Mouse (Mus musculus): ENCODE data around the gene Usp28. TPM values are rescaled to one million over a fixed set of nuclear protein-coding genes. Genes with fewer than 3 reads are reported as not detected.
"Not testable (repeated sequence)": the region's sequence is repeated elsewhere in the genome, so short reads cannot be mapped to it uniquely, and the experiment has no call there.

Gene Usp28
- 14.7 and 17.9 TPM in 2 replicates for polyA plus RNA-seq (2012; rRNA removed)

GRCm38 (mm10) chr9:48984845-48985707, at the start of gene Usp28:
TSS of gene Usp28 (plus strand) at chr9:48985375.
- peak; percentile 95 for DNase-seq (ENCODE audit: low spot score)

GRCm38 (mm10) chr9:48942349-48942748, 42.8 kb upstream of the Usp28 start:
- DNase-seq (ENCODE audit: low spot score): no peak

DNA sequence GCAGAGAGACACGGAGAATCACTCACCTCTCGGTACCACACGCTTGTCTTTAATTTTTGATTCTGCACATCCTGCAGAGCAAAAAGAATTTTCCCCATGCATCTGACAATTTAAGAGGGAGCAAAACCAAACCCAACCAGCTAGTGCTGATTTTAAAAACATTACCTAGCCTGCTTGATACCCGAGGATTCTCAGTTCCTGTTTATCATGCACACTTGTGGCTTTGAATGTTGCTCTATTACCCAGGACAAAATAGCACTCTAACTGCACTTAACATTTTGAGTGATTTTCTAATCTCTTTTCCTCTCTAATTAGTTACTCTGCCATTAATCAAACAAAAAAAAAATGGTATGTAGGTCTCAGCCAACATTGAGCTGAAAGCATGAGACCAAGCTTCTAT, 37.6 kb upstream of the Usp28 start:
- no peak for DNase-seq (ENCODE audit: low spot score)

GRCm38 (mm10) chr9:48961314-48961713, 23.9 kb upstream of the Usp28 start:
- DNase-seq (ENCODE audit: low spot score): no peak

DNA sequence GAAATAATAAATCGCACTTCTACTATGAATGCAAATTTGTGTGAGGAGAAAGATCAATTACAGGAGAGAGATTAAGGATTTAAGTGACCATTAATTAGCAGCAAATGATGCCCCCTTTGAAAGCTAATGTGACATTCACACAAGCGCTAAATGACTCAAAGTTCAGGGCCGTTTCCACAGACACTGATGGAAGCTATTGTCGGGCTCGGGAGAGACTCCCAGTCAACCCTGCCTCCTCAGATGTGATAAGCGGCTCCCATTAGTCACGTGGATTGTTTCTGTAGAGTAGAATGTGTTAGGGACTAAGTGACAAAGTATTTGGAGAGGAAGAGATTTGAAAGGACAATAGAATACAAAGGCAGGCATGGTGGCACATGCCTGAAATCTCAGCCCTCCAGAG, 23.0 kb upstream of the Usp28 start:
- DNase-seq (ENCODE audit: low spot score): no peak

GRCm38 (mm10) chr9:48964587-48965040, 20.6 kb upstream of the Usp28 start, which contains the start of gene Htr3b:
TSS of gene Htr3b (minus strand) at chr9:48964990.
- no peak for DNase-seq (ENCODE audit: low spot score)

DNA sequence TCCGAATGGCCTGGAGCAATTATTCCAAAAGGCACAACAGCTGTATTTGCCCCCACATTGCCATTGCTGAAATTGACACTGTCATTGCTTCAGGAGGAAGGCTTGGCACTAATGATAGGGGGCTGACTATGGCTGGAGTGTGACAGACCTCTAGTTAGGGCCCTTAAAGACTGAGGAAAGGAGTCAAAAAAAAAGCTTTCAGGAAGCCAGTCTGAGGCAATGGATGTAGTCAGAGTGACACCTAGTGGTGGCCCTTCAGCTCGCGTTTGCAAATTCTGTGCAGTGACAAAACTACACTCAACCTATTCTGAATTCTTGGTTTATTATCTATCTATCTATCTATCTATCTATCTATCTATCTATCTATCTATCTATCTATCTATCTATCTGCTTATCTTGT, 12.7 kb upstream of the Usp28 start:
- no peak for DNase-seq (ENCODE audit: low spot score)

DNA sequence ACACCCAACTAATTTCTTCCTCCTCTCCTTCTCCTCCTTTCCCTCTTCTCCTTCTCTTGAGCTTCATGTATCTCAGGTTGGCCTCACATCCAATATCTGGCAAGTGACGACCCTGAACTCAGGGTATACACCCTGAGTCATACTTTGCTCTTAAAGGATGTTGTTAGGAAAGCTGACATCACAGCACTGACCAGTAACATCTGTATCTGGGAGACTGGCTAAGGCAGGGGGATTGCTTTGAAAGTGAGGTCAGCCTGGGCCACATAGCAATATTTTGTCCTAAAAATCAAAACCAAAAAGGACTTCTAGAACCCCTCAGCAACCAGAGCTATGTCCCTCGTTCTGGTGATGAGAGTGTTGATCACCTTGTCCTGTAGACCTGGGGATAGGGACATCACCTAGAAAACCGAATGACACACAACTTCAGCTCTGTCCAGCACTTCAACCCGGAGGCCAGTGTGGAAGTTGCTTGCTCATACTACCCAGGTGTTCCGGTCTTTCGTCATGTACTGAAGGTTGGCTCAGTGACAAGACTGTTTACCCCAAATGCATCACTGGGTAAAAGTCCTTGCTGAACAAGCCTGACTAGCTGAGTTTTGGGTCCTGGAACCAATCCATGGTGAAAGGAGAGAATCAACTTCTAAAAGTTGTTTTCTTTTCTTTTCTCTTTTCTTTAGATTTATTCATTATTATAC, 8.4 kb upstream of the Usp28 start:
- DNase-seq (ENCODE audit: low spot score): no peak

- no peak for DNase-seq (ENCODE audit: low spot score)
Measured at GRCm38 (mm10) chr9:48980371-48980770, 4.8 kb upstream of the Usp28 start.

DNA sequence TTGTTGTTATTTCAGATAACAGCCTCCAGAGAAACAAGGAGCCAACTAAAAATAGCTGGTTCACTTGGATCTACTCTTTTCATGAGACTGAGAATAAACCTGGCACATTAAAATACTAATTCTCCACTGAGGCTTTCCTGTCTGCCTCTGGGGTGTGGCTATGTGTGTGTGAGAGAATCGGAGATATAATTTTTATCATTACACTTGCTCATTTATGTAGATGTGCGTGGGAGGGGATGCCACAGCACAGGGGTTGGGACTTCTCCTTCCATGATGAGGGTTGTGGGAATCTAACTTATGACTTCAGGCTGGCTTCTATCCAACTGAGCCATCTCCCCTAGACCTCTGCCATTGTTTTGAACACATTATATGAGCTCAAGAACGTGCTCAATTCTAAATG, 4.4 kb upstream of the Usp28 start:
- no peak for DNase-seq (ENCODE audit: low spot score)

DNA sequence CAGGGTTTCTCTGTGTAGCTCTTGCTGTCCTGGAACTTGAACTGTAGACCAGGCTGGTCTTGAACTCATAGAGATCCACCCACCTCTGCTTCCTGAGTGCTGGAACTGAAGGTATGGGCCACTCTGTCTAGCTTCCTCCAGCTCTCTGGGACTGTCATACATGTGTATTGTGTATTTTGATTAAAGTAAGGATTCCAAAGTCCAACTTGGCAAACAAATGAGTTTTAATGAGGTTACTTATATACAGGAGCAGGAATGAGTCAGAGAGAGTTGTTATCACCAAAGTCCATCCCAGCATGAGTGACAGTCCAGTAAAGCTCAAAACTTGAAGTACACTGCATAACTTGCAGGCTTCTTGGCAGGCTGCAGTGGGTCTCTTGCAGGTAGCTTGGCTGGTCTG, 3.3 kb upstream of the Usp28 start:
- DNase-seq (ENCODE audit: low spot score): no peak

DNA sequence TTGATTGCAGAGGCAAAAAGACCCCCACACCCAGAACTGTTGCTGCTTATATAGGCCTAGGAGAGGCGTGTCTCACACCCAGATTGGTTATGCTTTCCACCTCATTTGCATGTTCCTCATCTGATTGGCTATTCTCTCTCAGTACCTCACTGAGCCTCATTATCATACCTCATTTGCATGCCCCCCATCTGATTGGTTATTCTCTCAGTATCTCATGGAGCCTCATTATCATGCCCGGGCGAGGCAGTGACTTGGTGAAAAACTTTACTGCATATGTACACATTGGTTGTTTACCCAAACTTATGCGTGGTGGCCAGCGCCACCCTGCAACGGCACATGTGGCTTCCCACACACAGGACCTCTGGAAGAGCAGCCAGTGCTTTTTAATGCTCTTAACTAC, 1.4 kb upstream of the Usp28 start:
- not testable (repeated sequence) for DNase-seq (ENCODE audit: low spot score)

- no peak for DNase-seq (ENCODE audit: low spot score)
Measured at GRCm38 (mm10) chr9:48984320-48984844, 793 bp upstream of the Usp28 start.

DNA sequence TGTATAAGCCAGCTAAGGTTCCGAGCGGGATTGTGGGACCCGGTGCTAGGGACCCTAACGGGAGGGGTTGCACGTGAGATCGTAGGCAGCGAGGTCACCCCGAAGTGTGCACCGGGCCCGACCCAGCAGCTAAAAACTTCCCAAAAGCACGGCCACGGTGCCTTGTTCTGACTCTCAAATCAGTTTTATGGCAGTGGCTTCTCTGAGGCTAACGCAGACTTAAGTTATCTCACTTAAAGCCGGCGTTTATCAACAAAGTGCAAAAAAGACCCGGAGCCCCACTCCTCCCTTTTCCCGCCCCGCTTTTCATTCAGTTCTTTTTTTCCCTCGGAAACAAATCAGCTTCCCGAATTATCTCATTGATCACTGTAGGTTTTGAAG, 523 bp downstream of the Usp28 start:
- DNase-seq (ENCODE audit: low spot score): no peak

DNA sequence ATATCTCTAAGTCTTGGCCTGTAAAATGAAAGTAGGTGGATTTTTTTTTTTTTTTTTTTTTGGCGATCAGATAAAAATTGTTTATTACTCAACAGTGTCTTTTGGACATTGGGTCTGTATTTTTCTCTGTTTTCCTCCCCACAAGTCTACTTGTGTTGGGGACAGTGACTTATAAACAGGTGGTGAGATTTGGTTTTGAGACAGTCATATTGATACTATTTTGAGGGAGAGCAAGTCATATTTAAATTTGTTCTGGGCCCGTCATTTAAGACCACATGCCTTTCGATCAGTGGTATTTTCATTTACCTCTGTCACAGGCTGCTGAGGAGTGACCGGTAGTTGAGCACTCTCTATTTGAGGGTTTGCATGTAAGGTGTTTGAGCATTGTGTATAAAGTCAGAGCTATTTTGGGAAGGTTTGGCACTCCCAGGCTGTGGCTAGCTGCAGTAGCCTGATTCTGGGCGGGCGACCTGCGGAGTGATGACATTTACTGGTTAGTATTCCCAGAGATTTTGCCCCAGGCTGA, 1.5 kb downstream of the Usp28 start:
- no peak for DNase-seq (ENCODE audit: low spot score)

DNA sequence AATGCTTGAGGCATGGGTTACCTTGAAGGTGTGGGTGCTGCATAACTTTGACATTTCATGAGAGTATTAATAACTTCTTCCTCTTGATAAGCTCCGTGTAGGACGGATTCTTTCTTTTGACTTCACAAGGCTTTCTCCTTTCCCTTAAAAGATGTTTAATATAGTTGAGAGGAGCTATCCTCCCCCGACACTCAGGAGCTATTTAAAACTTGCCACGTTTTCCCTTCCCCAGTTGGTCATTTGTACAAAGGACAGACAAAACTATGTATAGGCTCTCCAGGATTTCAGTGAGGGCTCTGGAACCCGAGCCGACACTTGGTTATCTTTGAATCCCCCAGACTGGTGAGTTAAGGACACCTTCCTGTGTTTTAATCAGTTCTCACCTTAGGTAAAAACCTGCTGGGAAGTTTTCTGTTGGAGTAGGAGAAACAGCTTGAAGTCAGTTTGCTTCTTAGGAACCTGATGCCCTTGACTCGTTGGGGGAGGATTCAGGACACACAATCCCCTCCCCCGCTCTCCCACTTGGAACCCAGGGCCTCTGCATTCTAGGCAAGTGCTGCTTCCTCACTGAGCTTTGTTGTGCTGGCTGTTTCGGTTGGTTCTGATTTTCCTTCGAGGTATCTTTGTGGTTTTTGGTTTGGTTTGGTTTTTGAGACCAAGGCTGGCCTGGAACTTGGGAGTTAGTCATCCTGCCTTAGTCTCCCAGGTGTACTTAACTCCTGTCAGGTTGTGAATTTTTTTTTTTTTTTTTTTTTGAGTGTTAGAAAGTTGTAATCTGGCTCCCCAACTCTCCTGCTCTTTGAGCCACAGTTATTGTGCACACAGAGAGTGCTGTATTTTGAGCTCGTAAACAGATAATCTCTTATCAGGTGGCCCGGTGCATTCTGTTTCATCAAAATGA, 2.3 kb downstream of the Usp28 start:
- DNase-seq (ENCODE audit: low spot score): no peak

GRCm38 (mm10) chr9:48991671-48992070, 6.5 kb downstream of the Usp28 start:
- no peak for DNase-seq (ENCODE audit: low spot score)

- no peak for DNase-seq (ENCODE audit: low spot score)
Measured at GRCm38 (mm10) chr9:48994779-48995178, 9.6 kb downstream of the Usp28 start.

DNA sequence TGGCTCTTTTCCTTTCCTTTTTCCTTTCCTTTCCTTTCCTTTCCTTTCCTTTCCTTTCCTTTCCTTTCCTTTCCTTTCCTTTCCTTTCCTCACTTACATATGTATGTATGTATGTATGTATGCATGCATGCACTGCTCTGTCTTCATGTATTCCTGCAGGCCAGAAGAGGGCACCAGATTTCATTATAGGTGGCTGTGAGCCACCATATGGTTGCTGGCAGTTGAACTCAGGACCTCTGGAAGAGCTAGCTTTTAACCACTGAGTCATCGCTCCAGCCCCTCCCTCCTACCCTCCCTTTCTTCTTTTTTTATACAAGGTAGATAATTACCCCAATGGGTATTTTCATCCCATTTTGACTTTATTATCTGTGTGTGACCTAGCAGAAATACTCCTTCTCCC, 10.6 kb downstream of the Usp28 start:
- no peak for DNase-seq (ENCODE audit: low spot score)

DNA sequence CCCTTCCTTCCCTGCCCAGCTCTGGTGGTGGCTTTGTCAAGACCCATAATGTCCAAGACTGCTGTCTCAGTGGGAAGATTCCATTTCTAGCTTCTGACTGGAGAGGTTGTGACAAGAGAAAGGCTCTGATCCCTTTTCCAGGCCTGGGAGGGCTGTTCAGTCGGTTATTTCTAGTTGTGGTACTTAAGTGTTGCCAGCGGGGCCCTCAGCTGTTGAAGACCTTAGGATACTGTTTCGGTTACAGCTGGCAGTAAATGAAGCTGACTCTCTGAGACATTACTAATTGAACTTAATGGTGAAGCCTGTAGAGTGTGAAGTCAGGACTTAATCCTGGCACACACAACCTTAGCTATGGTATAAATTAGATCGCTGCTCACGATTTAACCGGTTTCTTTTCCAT, 14.1 kb downstream of the Usp28 start:
- DNase-seq (ENCODE audit: low spot score): no peak

GRCm38 (mm10) chr9:49015824-49016223, 30.6 kb downstream of the Usp28 start:
- no peak for DNase-seq (ENCODE audit: low spot score)

- DNase-seq (ENCODE audit: low spot score): no peak
Measured at GRCm38 (mm10) chr9:49021289-49021688, 36.1 kb downstream of the Usp28 start.

All from urinary bladder, adult 2 months (tissue).